Mouse (Mus musculus) intestine, embryonic 15.5 days (tissue): ENCODE data around the gene Fam110a. TPM values are rescaled to one million over a fixed set of nuclear protein-coding genes. Genes with fewer than 3 reads are reported as not detected.

Source experiments
- ATAC-seq: fragments of 200-750 bp; cut with Nextera tagmentation; 2 replicates; pipeline ENCODE4 v1.8.0; 2017; ENCODE audit warnings: moderate TSS enrichment, moderate library complexity
- H3K27ac ChIP-seq: fragments of 300-500 bp; sonication (generic); 2 replicates; pipeline ENCODE4 v1.5.1; 2015; ENCODE audit warnings: mild to moderate bottlenecking, inconsistent platforms
- H3K27me3 ChIP-seq: fragments of 300-500 bp; sonication (generic); replicated peaks from 2 replicates; pipeline ENCODE4 v1.6.1; 2015; ENCODE audit warnings: inconsistent platforms
- H3K36me3 ChIP-seq: fragments of 300-500 bp; sonication (generic); 2 replicates; pipeline ENCODE4 v1.6.1; 2015; ENCODE audit warnings: inconsistent platforms
- H3K4me1 ChIP-seq: fragments of 300-500 bp; sonication (generic); replicated peaks from 2 replicates; pipeline ENCODE4 v1.6.1; 2015; ENCODE audit warnings: inconsistent platforms
- H3K4me2 ChIP-seq: fragments of 300-500 bp; sonication (generic); replicated peaks from 2 replicates; pipeline ENCODE4 v1.6.1; 2015; ENCODE audit warnings: mild to moderate bottlenecking, inconsistent platforms
- H3K4me3 ChIP-seq: fragments of 300-500 bp; sonication (generic); replicated peaks from 2 replicates; pipeline ENCODE4 v1.5.1; 2015; ENCODE audit warnings: inconsistent platforms
- H3K9ac ChIP-seq: fragments of 300-500 bp; sonication (generic); 2 replicates; pipeline ENCODE4 v1.6.1; 2015; ENCODE audit warnings: inconsistent platforms
- H3K9me3 ChIP-seq: fragments of 300-500 bp; sonication (generic); 2 replicates; pipeline ENCODE4 v1.6.1; 2016; ENCODE audit warnings: inconsistent platforms
- WGBS: fragments of 180-500 bp; shearing (Covaris S2); methylation state at CpG from one replicate; pipeline ENCODE4 v1.1.7; 2015; 5-methylcytosine and 5-hydroxymethylcytosine counted together
- polyA plus RNA-seq: library from polyadenylated mRNA; unstranded; fragments of >200 nt; fragmentation: Nextera tagmentation; extraction: Ambion mirVana; gene quantifications from 2 replicates; pipeline ENCODE4 v1.2.1, GENCODE M21; 2015

Gene Fam110a
- polyA plus RNA-seq, 1 experiment from 2014 or later: 23.7 TPM

GRCm38 (mm10) chr2:151994350-151995122 is 14.5 kb upstream of the Fam110a start:
- no peak overlapping the region for H3K4me3 ChIP-seq
- 7% methylated on average over 22 of the region's 22 CpGs for WGBS
- peak; percentile 21 for ATAC-seq
- H3K27ac ChIP-seq: no peak overlapping the region
- H3K9me3 ChIP-seq: no peaks in the 10 kb centered on the region
- H3K4me1 ChIP-seq: 0 out of 2 replicates have a peak, but pooled peaks cover 9% of the 10 kb centered on the region
- peaks cover 4% of the 10 kb centered on the region for H3K27me3 ChIP-seq
- peak overlapping the region; percentile 56 for H3K4me2 ChIP-seq
- no peaks in the 10 kb centered on the region for H3K36me3 ChIP-seq
- H3K9ac ChIP-seq: 0 out of 2 replicates have a peak overlapping the region, but pooled peaks have one; percentile 5

- Histone ChIP-seq H3K27me3 (peaks cover 4% of the 10 kb centered on the region; the same call in 1 of the 2 replicates), H3K4me3 (no peak overlapping the region), H3K9me3 (no peaks in the 10 kb centered on the region), H3K36me3 (no peaks in the 10 kb centered on the region), H3K4me2 (no peak overlapping the region), H3K4me1 (0 out of 2 replicates have a peak, but pooled peaks cover 6% of the 10 kb centered on the region), H3K27ac (no peak overlapping the region), H3K9ac (no peak overlapping the region)
- ATAC-seq: no peak
- 44% methylated on average over 5 of the region's 5 CpGs for WGBS
Measured at GRCm38 (mm10) chr2:151991446-151991845, 11.4 kb upstream of the Fam110a start.

GRCm38 (mm10) chr2:151990985-151991394 is 11.0 kb upstream of the Fam110a start:
- H3K9me3 ChIP-seq: no peaks in the 10 kb centered on the region
- H3K27me3 ChIP-seq: peaks cover 4% of the 10 kb centered on the region; the same call in 1 of the 2 replicates
- no peak overlapping the region for H3K27ac ChIP-seq
- no peak overlapping the region for H3K4me2 ChIP-seq
- ATAC-seq: 0 out of 2 replicates have a peak, but pooled peaks have one; percentile 21
- WGBS: 21% methylated on average over 1 of the region's 1 CpGs
- no peak overlapping the region for H3K4me3 ChIP-seq
- 0 out of 2 replicates have a peak, but pooled peaks cover 4% of the 10 kb centered on the region for H3K4me1 ChIP-seq
- no peaks in the 10 kb centered on the region for H3K36me3 ChIP-seq
- H3K9ac ChIP-seq: no peak overlapping the region

- no peak overlapping the region for H3K9ac ChIP-seq
- WGBS: 65% methylated on average over 2 of the region's 2 CpGs
- H3K9me3 ChIP-seq: no peaks in the 10 kb centered on the region
- ATAC-seq: no peak
- H3K4me2 ChIP-seq: no peak overlapping the region
- H3K27me3 ChIP-seq: no peaks in the 10 kb centered on the region
- no peaks in the 10 kb centered on the region for H3K4me1 ChIP-seq
- H3K36me3 ChIP-seq: no peaks in the 10 kb centered on the region
- no peak overlapping the region for H3K27ac ChIP-seq
- no peak overlapping the region for H3K4me3 ChIP-seq
Measured at GRCm38 (mm10) chr2:151988978-151989377, 9.0 kb upstream of the Fam110a start.

- no peak overlapping the region for H3K27ac ChIP-seq
- 79% methylated on average over 8 of the region's 8 CpGs for WGBS
Measured at GRCm38 (mm10) chr2:151986958-151987357, 6.9 kb upstream of the Fam110a start.

GRCm38 (mm10) chr2:151985426-151986172 is 5.6 kb upstream of the Fam110a start:
- H3K4me3 ChIP-seq: no peak overlapping the region
- WGBS: 43% methylated on average over 7 of the region's 7 CpGs
- H3K4me1 ChIP-seq: peaks cover 2% of the 10 kb centered on the region; the same call in 1 of the 2 replicates
- no peak overlapping the region for H3K9ac ChIP-seq
- H3K36me3 ChIP-seq: no peaks in the 10 kb centered on the region
- H3K27me3 ChIP-seq: no peaks in the 10 kb centered on the region
- no peak overlapping the region for H3K27ac ChIP-seq
- H3K4me2 ChIP-seq: no peak overlapping the region
- no peak for ATAC-seq
- H3K9me3 ChIP-seq: no peaks in the 10 kb centered on the region

More at GRCm38 (mm10) chr2:151986958-151987357, 6.9 kb upstream of the Fam110a start:
- Histone ChIP-seq H3K27me3 (no peaks in the 10 kb centered on the region), H3K36me3 (no peaks in the 10 kb centered on the region), H3K9ac (no peak overlapping the region), H3K9me3 (no peaks in the 10 kb centered on the region), H3K4me2 (no peak overlapping the region), H3K4me3 (no peak overlapping the region), H3K4me1 (no peaks in the 10 kb centered on the region)
- ATAC-seq: no peak

- Histone ChIP-seq H3K4me3 (no peak overlapping the region), H3K27ac (no peak overlapping the region), H3K4me2 (no peak overlapping the region), H3K9me3 (no peaks in the 10 kb centered on the region), H3K36me3 (no peaks in the 10 kb centered on the region), H3K9ac (no peak overlapping the region), H3K4me1 (peaks cover 12% of the 10 kb centered on the region), H3K27me3 (no peaks in the 10 kb centered on the region)
- ATAC-seq: no peak
- WGBS: 63% methylated on average over 9 of the region's 9 CpGs
Measured at GRCm38 (mm10) chr2:151984019-151984418, 4.0 kb upstream of the Fam110a start.

- ATAC-seq: no peak
- Histone ChIP-seq H3K27me3 (no peaks in the 10 kb centered on the region), H3K4me1 (peaks cover 26% of the 10 kb centered on the region), H3K9ac (no peak overlapping the region), H3K36me3 (no peaks in the 10 kb centered on the region), H3K4me3 (no peak overlapping the region), H3K27ac (no peak overlapping the region), H3K4me2 (no peak overlapping the region), H3K9me3 (no peaks in the 10 kb centered on the region)
Measured at GRCm38 (mm10) chr2:151982476-151982875, 2.5 kb upstream of the Fam110a start.

GRCm38 (mm10) chr2:151981268-151981667 is 1.2 kb upstream of the Fam110a start:
- Histone ChIP-seq H3K4me3 (no peak overlapping the region), H3K27me3 (no peaks in the 10 kb centered on the region), H3K9ac (no peak overlapping the region), H3K36me3 (no peaks in the 10 kb centered on the region), H3K27ac (no peak overlapping the region), H3K4me2 (no peak overlapping the region), H3K9me3 (no peaks in the 10 kb centered on the region), H3K4me1 (peaks cover 31% of the 10 kb centered on the region)
- no peak for ATAC-seq
- WGBS: 69% methylated on average over 6 of the region's 6 CpGs

GRCm38 (mm10) chr2:151980355-151980693 is 305 bp upstream of the Fam110a start:
- Histone ChIP-seq H3K4me2 (peak overlapping the region; percentile 68), H3K4me1 (peaks cover 36% of the 10 kb centered on the region), H3K9ac (peak overlapping the region; percentile 77), H3K4me3 (peak overlapping the region; percentile 76), H3K36me3 (no peaks in the 10 kb centered on the region), H3K9me3 (no peaks in the 10 kb centered on the region), H3K27ac (0 out of 2 replicates have a peak overlapping the region, but pooled peaks have one; percentile 17), H3K27me3 (no peaks in the 10 kb centered on the region)
- WGBS: 34% methylated on average over 3 of the region's 3 CpGs
- peak; percentile 24 for ATAC-seq

- no peak overlapping the region for H3K9ac ChIP-seq
- WGBS: 73% methylated on average over 6 of the region's 6 CpGs
- ATAC-seq: no peak
- H3K4me3 ChIP-seq: peak overlapping the region; percentile 76
- H3K27ac ChIP-seq: no peak overlapping the region
- H3K4me1 ChIP-seq: peaks cover 49% of the 10 kb centered on the region
- no peaks in the 10 kb centered on the region for H3K27me3 ChIP-seq
- H3K36me3 ChIP-seq: no peaks in the 10 kb centered on the region
- no peaks in the 10 kb centered on the region for H3K9me3 ChIP-seq
- peak overlapping the region; percentile 68 for H3K4me2 ChIP-seq
Measured at GRCm38 (mm10) chr2:151978494-151978893, 1.5 kb downstream of the Fam110a start.

GRCm38 (mm10) chr2:151977689-151978440 is 2.2 kb downstream of the Fam110a start:
- no peak overlapping the region for H3K4me3 ChIP-seq
- H3K27me3 ChIP-seq: no peaks in the 10 kb centered on the region
- no peaks in the 10 kb centered on the region for H3K9me3 ChIP-seq
- 72% methylated on average over 4 of the region's 4 CpGs for WGBS
- 0 out of 2 replicates have a peak overlapping the region, but pooled peaks have one; percentile 2 for H3K4me2 ChIP-seq
- H3K36me3 ChIP-seq: no peaks in the 10 kb centered on the region
- ATAC-seq: no peak
- no peak overlapping the region for H3K27ac ChIP-seq
- H3K4me1 ChIP-seq: peaks cover 56% of the 10 kb centered on the region
- no peak overlapping the region for H3K9ac ChIP-seq
